Mouse (Mus musculus): ENCODE data around the gene Dbndd2. TPM values are rescaled to one million over a fixed set of nuclear protein-coding genes. Genes with fewer than 3 reads are reported as not detected.

Gene Dbndd2
- polyA plus RNA-seq, 1 experiment from 2014 or later, result 9.2 TPM

DNA sequence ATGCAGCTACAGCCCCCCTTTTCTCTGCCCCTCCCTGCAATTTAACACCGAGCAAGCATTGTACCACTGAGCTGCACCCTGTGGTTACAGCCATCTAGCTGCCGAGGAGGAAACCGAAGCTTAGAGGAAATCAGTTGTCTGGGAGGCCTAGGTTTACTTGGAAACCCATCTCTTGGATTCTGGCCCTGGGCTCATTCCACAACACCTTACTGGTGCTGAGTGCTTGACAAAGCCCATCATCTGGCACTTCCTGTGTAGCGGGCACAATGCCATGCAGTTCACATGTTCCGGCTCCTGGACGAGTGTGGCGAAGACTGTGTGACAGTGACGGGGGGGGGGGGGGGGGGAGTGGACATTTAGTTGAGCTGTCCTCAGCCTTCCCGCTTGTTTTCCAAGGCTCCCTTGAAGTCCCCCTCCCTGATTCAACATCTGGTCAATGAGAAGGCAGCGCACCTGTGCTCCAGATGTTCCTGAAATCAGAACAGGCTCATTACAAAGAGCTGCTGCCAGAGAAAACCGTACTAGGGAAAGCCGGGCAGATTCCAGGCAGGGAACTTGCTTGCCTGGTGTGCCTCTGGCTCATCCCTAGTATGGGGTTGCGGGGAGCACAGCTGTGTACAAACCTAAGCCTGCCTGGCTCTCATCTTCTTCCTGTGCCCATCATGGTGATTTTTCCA is 33.8 kb upstream of the Dbndd2 start:
- 47% methylated on average over 12 of the region's 13 CpGs for WGBS
- ATAC-seq, result no peak
- Histone ChIP-seq H3K4me2 (ENCODE audit: low read length) (no peak overlapping the region), H3K4me3 (replicated peaks; ENCODE audit: low read length) (no peak overlapping the region), H3K9ac (replicated peaks; ENCODE audit: low read depth, low read length) (no peak overlapping the region), H3K4me1 (replicated peaks; ENCODE audit: control insufficient read depth, insufficient read depth, low read length) (no peaks in the 10 kb centered on the region), H3K27me3 (replicated peaks; ENCODE audit: control insufficient read depth, insufficient read depth, low read length) (no peaks in the 10 kb centered on the region), H3K9me3 (ENCODE audit: control insufficient read depth, low read length) (no peaks in the 10 kb centered on the region), H3K36me3 (ENCODE audit: control insufficient read depth, insufficient read depth) (no peaks in the 10 kb centered on the region), H3K27ac (ENCODE audit: low read length) (no peak overlapping the region)

DNA sequence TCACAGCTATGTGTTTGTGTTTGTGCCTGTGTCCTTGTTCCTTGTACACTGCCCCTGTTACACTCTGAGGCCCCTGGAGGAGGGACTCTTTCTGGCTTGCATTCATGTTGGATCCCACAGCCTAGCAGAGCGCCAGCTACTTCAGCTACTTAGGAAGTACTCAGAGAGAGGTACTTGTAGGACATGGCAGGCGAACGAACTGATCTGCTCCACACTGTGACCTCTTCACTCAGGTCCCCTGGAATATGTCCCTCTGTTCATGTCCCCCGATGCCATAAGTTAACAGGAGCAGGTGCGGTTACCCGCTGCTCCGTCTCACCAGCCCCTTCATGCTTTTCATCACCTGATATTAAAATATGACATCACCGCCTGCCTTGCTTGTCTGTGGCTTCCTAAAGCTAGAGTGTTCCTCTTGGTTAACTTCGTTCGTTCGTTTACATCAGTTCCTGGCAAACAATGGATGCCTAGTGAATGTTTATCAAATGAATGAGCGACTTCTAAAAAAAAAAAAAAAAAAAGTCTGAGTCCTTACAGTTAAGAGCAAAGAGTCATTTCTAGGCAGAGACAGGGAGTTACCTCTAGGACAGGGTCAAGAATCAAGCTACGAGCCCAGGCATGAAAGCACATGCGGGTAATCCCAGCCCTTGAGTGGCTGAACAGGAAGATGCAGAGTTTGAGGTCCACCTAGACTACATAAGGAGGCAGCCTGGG is 32.7 kb upstream of the Dbndd2 start:
- Histone ChIP-seq H3K27ac (ENCODE audit: low read length) (no peak overlapping the region), H3K36me3 (ENCODE audit: control insufficient read depth, insufficient read depth) (no peaks in the 10 kb centered on the region), H3K9ac (replicated peaks; ENCODE audit: low read depth, low read length) (no peak overlapping the region), H3K4me3 (replicated peaks; ENCODE audit: low read length) (no peak overlapping the region), H3K4me1 (replicated peaks; ENCODE audit: control insufficient read depth, insufficient read depth, low read length) (no peaks in the 10 kb centered on the region), H3K4me2 (ENCODE audit: low read length) (no peak overlapping the region), H3K27me3 (replicated peaks; ENCODE audit: control insufficient read depth, insufficient read depth, low read length) (no peaks in the 10 kb centered on the region), H3K9me3 (ENCODE audit: control insufficient read depth, low read length) (no peaks in the 10 kb centered on the region)
- 86% methylated on average over 14 of the region's 14 CpGs for WGBS
- no peak for ATAC-seq

DNA sequence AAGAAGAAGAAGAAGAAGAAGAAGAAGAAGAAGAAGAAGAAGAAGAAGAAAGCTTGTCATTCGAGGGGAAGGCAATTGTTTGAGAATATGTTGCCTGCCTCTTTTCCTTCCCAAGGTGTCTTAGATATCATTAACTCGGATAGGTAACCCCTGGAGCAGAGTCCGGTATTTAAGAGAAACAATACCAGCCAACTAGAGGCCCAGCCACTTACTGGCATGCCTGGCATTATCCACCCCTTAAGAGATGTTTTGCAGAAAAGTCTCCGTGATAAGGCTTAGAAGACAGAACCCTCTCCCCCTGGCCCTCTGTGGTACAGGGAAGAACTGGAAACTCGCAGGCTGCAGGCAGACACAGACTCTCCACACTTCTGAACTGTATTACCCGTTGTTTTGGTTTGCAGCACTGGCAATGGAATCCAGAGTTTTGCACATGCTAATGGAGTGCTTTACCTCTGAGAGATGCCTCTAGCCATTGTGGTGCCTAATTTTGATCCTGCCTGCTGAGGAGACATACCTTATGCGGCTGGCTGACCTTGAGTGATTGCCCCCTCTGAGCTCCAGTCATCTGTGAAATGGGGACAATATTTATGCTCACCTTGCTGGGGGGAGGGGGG is 31.9 kb upstream of the Dbndd2 start:
- Histone ChIP-seq H3K9ac (replicated peaks; ENCODE audit: low read depth, low read length) (no peak overlapping the region), H3K4me3 (replicated peaks; ENCODE audit: low read length) (no peak overlapping the region), H3K27ac (ENCODE audit: low read length) (no peak overlapping the region), H3K4me2 (ENCODE audit: low read length) (no peak overlapping the region), H3K36me3 (ENCODE audit: control insufficient read depth, insufficient read depth) (no peaks in the 10 kb centered on the region), H3K4me1 (replicated peaks; ENCODE audit: control insufficient read depth, insufficient read depth, low read length) (no peaks in the 10 kb centered on the region), H3K27me3 (replicated peaks; ENCODE audit: control insufficient read depth, insufficient read depth, low read length) (no peaks in the 10 kb centered on the region), H3K9me3 (ENCODE audit: control insufficient read depth, low read length) (no peaks in the 10 kb centered on the region)
- 62% methylated on average over 7 of the region's 7 CpGs for WGBS
- no peak for ATAC-seq

DNA sequence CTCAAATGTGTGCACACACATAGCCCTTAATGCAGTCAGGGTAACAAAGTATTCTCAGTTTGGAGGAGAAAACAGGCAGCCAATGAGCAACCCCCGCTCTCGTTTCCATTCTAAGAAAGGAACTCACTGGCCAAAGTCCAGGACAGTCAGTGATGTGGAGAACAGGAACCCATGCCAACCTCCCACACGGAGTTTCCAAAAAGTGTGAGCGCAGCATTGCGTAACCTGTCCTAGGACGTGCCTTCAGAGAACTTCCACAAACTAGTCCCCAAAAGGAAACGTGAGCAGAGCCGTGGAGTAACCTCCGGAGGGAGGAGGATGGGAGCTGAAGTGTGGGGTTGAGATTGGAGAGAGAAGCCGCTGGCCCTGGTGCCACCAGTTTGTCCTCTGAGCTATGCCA is 31.1 kb upstream of the Dbndd2 start:
- Histone ChIP-seq H3K27ac (ENCODE audit: low read length) (no peak overlapping the region), H3K9me3 (ENCODE audit: control insufficient read depth, low read length) (no peaks in the 10 kb centered on the region), H3K4me1 (replicated peaks; ENCODE audit: control insufficient read depth, insufficient read depth, low read length) (no peaks in the 10 kb centered on the region), H3K4me3 (replicated peaks; ENCODE audit: low read length) (no peak overlapping the region), H3K4me2 (ENCODE audit: low read length) (no peak overlapping the region), H3K27me3 (replicated peaks; ENCODE audit: control insufficient read depth, insufficient read depth, low read length) (no peaks in the 10 kb centered on the region), H3K36me3 (ENCODE audit: control insufficient read depth, insufficient read depth) (no peaks in the 10 kb centered on the region), H3K9ac (replicated peaks; ENCODE audit: low read depth, low read length) (no peak overlapping the region)
- WGBS, result 75% methylated on average over 10 of the region's 10 CpGs
- no peak for ATAC-seq

DNA sequence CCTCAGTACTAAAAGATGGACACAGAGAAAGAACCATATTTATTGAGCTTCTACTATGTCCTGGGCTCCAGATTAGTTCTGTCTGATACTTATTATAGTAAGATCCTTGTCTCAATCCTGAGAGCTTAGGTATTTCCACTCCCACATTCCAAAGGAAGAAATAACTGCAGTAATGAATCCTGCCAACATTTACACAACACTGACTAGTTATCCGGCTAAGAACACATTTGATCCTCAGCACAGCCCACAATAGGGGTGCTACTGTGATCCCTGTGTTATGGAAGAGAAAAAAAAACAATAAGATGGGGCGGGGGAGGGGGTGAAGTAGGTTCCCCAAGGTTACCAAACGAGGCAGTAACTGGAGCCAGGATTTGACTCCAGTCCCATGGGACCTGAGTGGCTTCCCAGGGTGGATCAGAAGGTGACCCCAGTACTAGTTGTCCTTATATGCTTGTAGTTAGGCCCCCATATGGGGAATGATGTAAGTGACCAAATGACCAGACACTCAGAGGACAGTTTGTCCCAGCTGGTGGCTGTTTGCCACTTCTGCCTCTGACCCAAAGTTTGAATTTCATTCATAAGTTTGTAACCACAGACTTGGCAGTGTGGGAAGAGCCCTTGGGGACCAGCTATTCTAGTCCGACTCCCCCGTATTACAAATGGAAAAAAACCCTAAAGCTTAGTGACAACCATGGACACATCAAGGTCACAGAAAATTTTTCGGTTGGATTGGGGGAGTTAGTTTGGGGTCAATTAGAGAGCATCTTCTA is 30.3 kb upstream of the Dbndd2 start:
- WGBS, result 75% methylated on average over 6 of the region's 6 CpGs
- no peak for ATAC-seq
- Histone ChIP-seq H3K27me3 (replicated peaks; ENCODE audit: control insufficient read depth, insufficient read depth, low read length) (no peaks in the 10 kb centered on the region), H3K9ac (replicated peaks; ENCODE audit: low read depth, low read length) (no peak overlapping the region), H3K4me1 (replicated peaks; ENCODE audit: control insufficient read depth, insufficient read depth, low read length) (no peaks in the 10 kb centered on the region), H3K9me3 (ENCODE audit: control insufficient read depth, low read length) (no peaks in the 10 kb centered on the region), H3K4me3 (replicated peaks; ENCODE audit: low read length) (no peak overlapping the region), H3K4me2 (ENCODE audit: low read length) (no peak overlapping the region), H3K27ac (ENCODE audit: low read length) (no peak overlapping the region), H3K36me3 (ENCODE audit: control insufficient read depth, insufficient read depth) (no peaks in the 10 kb centered on the region)

DNA sequence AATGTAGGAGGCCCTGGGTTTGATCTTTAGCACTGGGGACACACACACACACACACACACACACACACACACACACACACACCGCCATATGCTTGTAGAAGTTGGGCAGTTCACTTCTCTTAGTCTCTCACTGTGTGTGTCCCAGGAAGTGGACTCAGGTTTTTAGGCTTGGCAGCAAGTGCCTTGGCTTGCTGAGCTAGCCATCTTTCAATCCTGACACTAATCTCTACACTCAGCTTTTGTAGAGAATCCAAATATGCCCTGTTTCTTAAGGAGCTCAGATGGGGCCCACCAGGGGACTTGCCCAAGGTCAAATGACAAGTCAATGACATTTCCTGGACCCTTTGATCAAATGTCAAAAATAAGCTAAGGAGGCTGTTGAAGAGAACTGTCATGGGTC is 29.5 kb upstream of the Dbndd2 start:
- Histone ChIP-seq H3K9ac (replicated peaks; ENCODE audit: low read depth, low read length) (no peak overlapping the region), H3K4me2 (ENCODE audit: low read length) (no peak overlapping the region), H3K27me3 (replicated peaks; ENCODE audit: control insufficient read depth, insufficient read depth, low read length) (no peaks in the 10 kb centered on the region), H3K4me3 (replicated peaks; ENCODE audit: low read length) (no peak overlapping the region), H3K9me3 (ENCODE audit: control insufficient read depth, low read length) (no peaks in the 10 kb centered on the region), H3K36me3 (ENCODE audit: control insufficient read depth, insufficient read depth) (no peaks in the 10 kb centered on the region), H3K4me1 (replicated peaks; ENCODE audit: control insufficient read depth, insufficient read depth, low read length) (no peaks in the 10 kb centered on the region; the same call in 1 of the 2 replicates), H3K27ac (ENCODE audit: low read length) (no peak overlapping the region)
- ATAC-seq, result no peak
- 86% methylated on average over 1 of the region's 1 CpGs for WGBS

DNA sequence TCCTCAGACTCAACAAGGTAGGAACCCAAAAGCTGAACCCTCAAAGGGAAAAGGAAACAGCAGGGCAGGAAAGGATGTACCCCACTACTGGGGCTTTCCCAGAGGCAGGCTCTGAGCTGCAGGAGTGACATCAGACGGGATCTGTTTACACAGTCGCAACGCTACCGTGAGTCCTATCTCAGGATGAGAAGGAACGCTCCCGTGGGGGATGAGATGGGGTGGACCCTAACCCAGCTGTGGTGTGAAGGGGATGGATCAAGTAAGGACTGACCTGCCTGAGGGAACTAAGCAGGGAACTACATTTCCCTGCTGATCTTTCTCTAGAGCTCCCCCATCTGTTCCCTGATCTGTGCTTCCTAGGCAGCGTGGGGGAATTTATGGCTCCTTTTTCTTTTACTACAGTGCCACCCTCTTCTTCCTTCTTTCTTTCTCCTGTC is 29.0 kb upstream of the Dbndd2 start, which contains the start of gene Sys1:
Gene Sys1 (plus strand): TSS at position 101 of the 437 bp plus-strand sequence.
- H3K36me3 ChIP-seq (ENCODE audit: control insufficient read depth, insufficient read depth), result no peaks in the 10 kb centered on the region
- H3K4me3 ChIP-seq (replicated peaks; ENCODE audit: low read length), result no peak within 1 kb of the TSS
- peaks cover 4% of the 10 kb centered on the region for H3K4me1 ChIP-seq (replicated peaks; ENCODE audit: control insufficient read depth, insufficient read depth, low read length)
- under 1% methylated on average over 7 of the region's 7 CpGs for WGBS
- H3K27ac ChIP-seq (ENCODE audit: low read length), result no peak within 1 kb of the TSS
- peak within 1 kb of the TSS; percentile 23; the same call in 1 of the 2 replicates for H3K4me2 ChIP-seq (ENCODE audit: low read length)
- ATAC-seq, result no peak
- H3K9me3 ChIP-seq (ENCODE audit: control insufficient read depth, low read length), result no peaks in the 10 kb centered on the region
- H3K9ac ChIP-seq (replicated peaks; ENCODE audit: low read depth, low read length), result no peak within 1 kb of the TSS; the same call in 1 of the 2 replicates
- no peaks in the 10 kb centered on the region for H3K27me3 ChIP-seq (replicated peaks; ENCODE audit: control insufficient read depth, insufficient read depth, low read length)

DNA sequence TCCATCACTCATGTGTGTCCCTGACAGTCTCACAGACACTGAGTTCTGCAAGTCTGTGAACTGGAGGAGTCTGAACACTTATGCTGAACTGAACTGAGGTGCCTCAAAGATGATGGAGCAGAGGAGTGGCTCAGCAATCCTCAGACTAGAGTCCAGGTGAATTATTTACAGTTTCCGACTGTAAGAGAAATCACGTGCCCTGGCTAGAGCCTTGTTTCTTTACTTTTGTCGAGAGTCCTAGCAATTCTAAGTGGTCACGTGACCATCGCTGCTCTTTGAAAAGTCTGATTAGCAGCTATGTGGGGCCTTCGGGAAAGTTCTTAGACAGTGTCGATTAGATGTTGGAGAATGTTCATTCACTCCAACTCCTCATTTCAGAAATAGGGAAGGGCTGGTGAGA is 28.0 kb upstream of the Dbndd2 start:
- H3K27me3 ChIP-seq (replicated peaks; ENCODE audit: control insufficient read depth, insufficient read depth, low read length), result no peaks in the 10 kb centered on the region
- no peaks in the 10 kb centered on the region for H3K36me3 ChIP-seq (ENCODE audit: control insufficient read depth, insufficient read depth)
- H3K4me1 ChIP-seq (replicated peaks; ENCODE audit: control insufficient read depth, insufficient read depth, low read length), result peaks cover 13% of the 10 kb centered on the region
- ATAC-seq, result no peak
- no peaks in the 10 kb centered on the region for H3K9me3 ChIP-seq (ENCODE audit: control insufficient read depth, low read length)
- 61% methylated on average over 7 of the region's 7 CpGs for WGBS
- no peak overlapping the region for H3K27ac ChIP-seq (ENCODE audit: low read length)
- no peak overlapping the region for H3K9ac ChIP-seq (replicated peaks; ENCODE audit: low read depth, low read length)
- no peak overlapping the region for H3K4me2 ChIP-seq (ENCODE audit: low read length)
- H3K4me3 ChIP-seq (replicated peaks; ENCODE audit: low read length), result no peak overlapping the region

DNA sequence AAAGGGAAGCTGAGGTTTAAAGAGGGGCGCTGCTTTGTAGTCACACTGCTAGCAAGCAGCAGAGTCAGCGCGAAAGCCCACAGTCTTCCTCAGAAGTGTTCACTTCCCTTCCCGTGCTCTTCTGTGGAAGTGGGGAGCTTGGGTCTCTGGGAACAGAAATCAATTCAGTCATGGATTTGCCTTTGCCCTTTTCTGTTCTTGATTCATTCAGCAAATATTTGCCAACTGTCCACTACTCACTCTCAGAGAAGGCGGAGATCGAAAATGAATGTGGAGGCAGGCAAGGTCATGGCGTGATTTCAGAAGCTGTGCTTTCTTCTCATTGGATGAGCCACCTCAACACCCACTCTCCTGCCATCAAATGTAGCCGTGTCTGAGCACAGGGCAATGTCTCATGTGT is 27.4 kb upstream of the Dbndd2 start:
- no peak for ATAC-seq
- no peaks in the 10 kb centered on the region for H3K9me3 ChIP-seq (ENCODE audit: control insufficient read depth, low read length)
- H3K27ac ChIP-seq (ENCODE audit: low read length), result no peak overlapping the region
- H3K4me2 ChIP-seq (ENCODE audit: low read length), result no peak overlapping the region
- 89% methylated on average over 8 of the region's 8 CpGs for WGBS
- H3K4me3 ChIP-seq (replicated peaks; ENCODE audit: low read length), result no peak overlapping the region
- H3K9ac ChIP-seq (replicated peaks; ENCODE audit: low read depth, low read length), result no peak overlapping the region
- H3K4me1 ChIP-seq (replicated peaks; ENCODE audit: control insufficient read depth, insufficient read depth, low read length), result peaks cover 13% of the 10 kb centered on the region
- no peaks in the 10 kb centered on the region for H3K27me3 ChIP-seq (replicated peaks; ENCODE audit: control insufficient read depth, insufficient read depth, low read length)
- H3K36me3 ChIP-seq (ENCODE audit: control insufficient read depth, insufficient read depth), result no peaks in the 10 kb centered on the region
